Mouse (Mus musculus) ES-CJ7 (cell line): ENCODE data around the gene Exosc6.
"Not testable (repeated sequence)": the region's sequence is repeated elsewhere in the genome, so short reads cannot be mapped to it uniquely, and the experiment has no call there.

Experiments used
- DNase-seq: peaks from one replicate; pipeline ENCODE4 v3.0.0; 2011; ENCODE audit warnings: low read depth, low spot score

Gene Exosc6

GRCm38 (mm10) chr8:111058946-111059572 is 2.9 kb downstream of the Exosc6 start:
- DNase-seq = no peak

- peak; percentile 54 for DNase-seq
Observed at GRCm38 (mm10) chr8:111061688-111062071, 5.5 kb downstream of the Exosc6 start.

GRCm38 (mm10) chr8:111062072-111062757 is 6.1 kb downstream of the Exosc6 start:
- DNase-seq = peak; percentile 97

GRCm38 (mm10) chr8:111062893-111063292 is 6.8 kb downstream of the Exosc6 start:
- DNase-seq = no peak

- no peak for DNase-seq
Observed at GRCm38 (mm10) chr8:111066308-111066707, 10.2 kb downstream of the Exosc6 start.

- peak; percentile 81 for DNase-seq
Observed at GRCm38 (mm10) chr8:111067439-111067838, 11.3 kb downstream of the Exosc6 start.

GRCm38 (mm10) chr8:111068660-111069059 is 12.5 kb downstream of the Exosc6 start:
- DNase-seq = not testable (repeated sequence)

GRCm38 (mm10) chr8:111075926-111076325 is 19.8 kb downstream of the Exosc6 start:
- DNase-seq = no peak

- no peak for DNase-seq
Observed at GRCm38 (mm10) chr8:111079461-111079860, 23.3 kb downstream of the Exosc6 start.

GRCm38 (mm10) chr8:111079861-111080271 is 23.7 kb downstream of the Exosc6 start:
- DNase-seq = peak; percentile 66

- no peak for DNase-seq
Observed at GRCm38 (mm10) chr8:111081580-111082258, 25.6 kb downstream of the Exosc6 start.

- not testable (repeated sequence) for DNase-seq
Observed at GRCm38 (mm10) chr8:111083936-111084335, 27.8 kb downstream of the Exosc6 start.

- DNase-seq = peak; percentile 84
Observed at GRCm38 (mm10) chr8:111090126-111090525, 34.0 kb downstream of the Exosc6 start.

GRCm38 (mm10) chr8:111091706-111092105 is 35.6 kb downstream of the Exosc6 start:
- DNase-seq = no peak

GRCm38 (mm10) chr8:111092326-111092725 is 36.2 kb downstream of the Exosc6 start, which contains the start of gene Clec18a:
Gene Clec18a, minus strand, starts transcription at chr8:111092426.
- not testable (repeated sequence) for DNase-seq

- DNase-seq = peak; percentile 89
Observed at GRCm38 (mm10) chr8:111093865-111094718, 38.0 kb downstream of the Exosc6 start, which contains the start of gene Pdpr. Gene Pdpr, plus strand, starts transcription at chr8:111094630.

GRCm38 (mm10) chr8:111094719-111095302 is 38.7 kb downstream of the Exosc6 start:
- DNase-seq = not testable (repeated sequence)
